Comparison of ENCODE assay signal across 24 mouse cellular contexts in the genomic region with DNA sequence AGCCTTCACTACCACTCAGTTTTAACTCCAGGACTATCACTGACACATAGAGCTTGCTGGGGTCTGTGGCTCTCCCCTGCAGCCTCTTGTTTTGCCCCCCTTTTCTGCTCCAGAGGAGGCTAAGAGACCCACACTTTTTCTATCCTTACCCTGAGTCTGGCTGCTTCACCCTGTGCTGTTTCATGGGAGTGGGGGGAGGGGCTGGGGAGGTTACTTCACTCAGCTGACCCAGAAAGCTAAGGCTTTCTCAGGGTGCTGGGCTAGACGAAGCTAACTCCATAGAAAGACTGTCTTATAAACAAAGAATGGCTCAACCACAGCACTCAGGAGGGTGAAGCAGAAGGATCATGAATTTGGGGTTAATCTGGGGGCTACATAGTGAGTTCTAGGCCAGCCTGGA.
"Had no signal": no experiment of that assay in that cellular context is flagged by ENCODE, and none has a peak within 500 bp of the region (broad histone marks: within the 10 kb centered on the region; RNA-seq: fewer than 3 reads in every experiment).

No protein-coding gene starts in this region.

- H3K27me3 ChIP-seq: liver, embryonic 12.5 days; liver, embryonic 15.5 days; lung, embryonic 15.5 days had no signal

- H3K4me1 ChIP-seq: liver, embryonic 12.5 days; liver, embryonic 15.5 days had no signal

- H3K4me2 ChIP-seq: limb, embryonic 13.5 days; liver, embryonic 12.5 days; liver, embryonic 15.5 days; lung, embryonic 15.5 days; midbrain, embryonic 11.5 days; neural tube, embryonic 13.5 days had no signal

- DNase-seq: kidney, adult 18-20 months; kidney, adult 9 months; kidney, postnatal 14 days; kidney, postnatal 4 days; left cerebral cortex, postnatal 4 days; liver; lung, adult 18-20 months; lung, postnatal 10 days; lung, postnatal 36 days; midbrain, embryonic 14.5 days; right cerebral cortex, adult 18-20 months; right cerebral cortex, postnatal 14 days; right cerebral cortex, postnatal 4 days; thymus, adult 2 months; thymus, postnatal 14 days had no signal

- H3K9me3 ChIP-seq: limb, embryonic 13.5 days; liver, embryonic 12.5 days; liver, embryonic 15.5 days; lung, embryonic 15.5 days; neural tube, embryonic 13.5 days had no signal

- H3K27ac ChIP-seq: limb, embryonic 13.5 days; liver, embryonic 12.5 days; liver, embryonic 15.5 days; lung, embryonic 15.5 days; neural tube, embryonic 13.5 days; stomach, postnatal 0 days had no signal

- H3K36me3 ChIP-seq: limb, embryonic 13.5 days; liver, embryonic 12.5 days; liver, embryonic 15.5 days; lung, embryonic 15.5 days; neural tube, embryonic 13.5 days had no signal

- H3K4me3 ChIP-seq: limb, embryonic 13.5 days; liver, embryonic 12.5 days; liver, embryonic 15.5 days; lung, embryonic 15.5 days; megakaryocyte, embryonic 14.5 days; myocyte; neural tube, embryonic 13.5 days had no signal

- ATAC-seq: liver, embryonic 12.5 days had no signal

- H3K9ac ChIP-seq: limb, embryonic 13.5 days; liver, embryonic 12.5 days; liver, embryonic 15.5 days; lung, embryonic 15.5 days; neural tube, embryonic 13.5 days had no signal
